Mouse (Mus musculus): ENCODE measurements around the gene Upp2. TPM values are rescaled to one million over a fixed set of nuclear protein-coding genes. Genes with fewer than 3 reads are reported as not detected.

Upp2 gene
- polyA plus RNA-seq, 1 experiment = 4.9 TPM

Other genes starting within 250 kb of the Upp2 start
- 10.1 and 14.7 TPM in 2 replicates for gene Acvr1c, start 209.4 kb upstream of the Upp2 start, polyA plus RNA-seq (2012; rRNA removed)
- gene Gm17409, start 97.2 kb upstream of the Upp2 start, polyA plus RNA-seq (2012; rRNA removed) = not detected in 2 replicates
- 7.8 and 12.4 TPM in 2 replicates for gene Acvr1, start 141 bp upstream of the Upp2 start, polyA plus RNA-seq (2012; rRNA removed)